Mouse (Mus musculus): ENCODE measurements around the gene 2310011J03Rik.

GRCm38 (mm10) chr10:80299824-80300223 lies 20.5 kb downstream of the 2310011J03Rik start:
- TF ChIP-seq CTCF (IDR thresholded peaks at IDR 0.05; ENCODE audit: low read depth, low read length) (no peak), POLR2A (IDR thresholded peaks at IDR 0.05; ENCODE audit: insufficient read depth, low read length) (no peak)

Measured in ES-Bruce4 (cell line).